Mouse (Mus musculus) neutrophil, adult 5-6 weeks (primary cell): ENCODE results near the gene Zfp648. TPM values are rescaled to one million over a fixed set of nuclear protein-coding genes. Genes with fewer than 3 reads are reported as not detected.

ENCODE experiments used
- ATAC-seq: fragments of 151-379, 151-347 bp; 2 replicates; pipeline ENCODE4 v1.8.0; 2017; ENCODE audit warnings: mild to moderate bottlenecking, moderate TSS enrichment; ENCODE audit not compliant: insufficient number of reproducible peaks, poor library complexity, low FRiP score, severe bottlenecking; ENCODE audit errors: extremely low read depth
- total RNA-seq: library from RNA; stranded (forward); fragments of 200-1000 nt; gene quantifications from 2 replicates; pipeline ENCODE4 v1.2.3, GENCODE M21; 2017

Gene Zfp648
- not detected in 2 replicates for total RNA-seq

DNA sequence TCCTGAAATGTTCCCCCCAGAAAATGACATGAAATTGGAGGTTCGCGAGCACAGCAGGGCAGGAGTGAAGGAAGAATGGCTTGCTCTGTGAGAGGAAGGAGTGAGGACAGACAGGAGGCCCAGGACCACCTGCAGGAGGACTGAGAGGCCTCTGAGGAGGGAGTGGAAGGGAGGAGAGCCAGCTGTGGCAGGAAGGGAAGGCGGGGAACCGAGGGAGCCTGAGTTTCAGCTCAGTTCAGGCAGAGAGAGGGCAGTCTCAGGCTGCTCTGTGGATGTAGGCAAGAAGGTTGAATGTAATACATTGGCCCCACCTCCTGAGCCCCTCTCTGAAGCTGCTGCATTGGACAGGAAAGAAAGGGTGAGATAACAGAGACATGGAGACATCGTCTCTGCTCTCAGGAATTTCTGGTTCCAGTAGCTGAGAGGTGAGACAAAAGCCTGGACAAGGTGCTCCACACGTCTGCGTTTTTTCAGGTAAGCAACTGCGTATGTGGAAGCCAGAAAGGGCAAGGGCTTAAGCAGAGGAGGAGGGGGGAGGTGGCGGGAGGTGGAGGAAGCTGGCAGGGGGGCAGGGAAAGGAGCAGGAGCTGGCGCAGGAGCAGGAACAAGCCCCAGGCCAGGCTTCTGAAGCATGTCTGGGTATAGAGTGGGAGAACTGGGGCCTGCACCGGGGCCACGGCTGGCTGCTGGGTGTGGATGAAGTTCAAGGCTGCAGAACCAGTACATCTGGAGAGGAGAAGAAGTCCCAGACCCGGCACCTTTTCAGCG, at the start of gene Zfp648:
Gene Zfp648 (plus strand): TSS at position 233 of the 768 bp plus-strand sequence.
- ATAC-seq = no peak

DNA sequence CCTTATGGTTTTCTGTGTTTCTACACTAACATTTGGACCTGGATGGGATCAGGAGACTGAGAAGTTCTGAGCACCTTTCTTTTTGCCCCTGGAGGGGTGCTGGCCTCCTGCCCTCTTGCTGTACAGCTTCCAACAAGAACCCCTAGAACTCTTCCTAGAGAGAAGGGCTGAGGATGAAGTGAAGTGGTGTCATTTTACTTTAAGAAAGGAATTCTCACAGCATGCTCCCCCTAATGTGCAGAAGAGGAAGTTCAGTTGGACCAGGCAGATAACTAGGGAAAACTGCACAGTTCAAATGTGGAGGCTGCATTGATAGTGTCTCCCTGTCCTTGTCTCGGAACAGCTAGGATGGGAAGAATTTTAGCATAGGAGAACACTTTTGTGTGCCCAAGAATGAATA, 48.4 kb upstream of the Zfp648 start:
- ATAC-seq = no peak

DNA sequence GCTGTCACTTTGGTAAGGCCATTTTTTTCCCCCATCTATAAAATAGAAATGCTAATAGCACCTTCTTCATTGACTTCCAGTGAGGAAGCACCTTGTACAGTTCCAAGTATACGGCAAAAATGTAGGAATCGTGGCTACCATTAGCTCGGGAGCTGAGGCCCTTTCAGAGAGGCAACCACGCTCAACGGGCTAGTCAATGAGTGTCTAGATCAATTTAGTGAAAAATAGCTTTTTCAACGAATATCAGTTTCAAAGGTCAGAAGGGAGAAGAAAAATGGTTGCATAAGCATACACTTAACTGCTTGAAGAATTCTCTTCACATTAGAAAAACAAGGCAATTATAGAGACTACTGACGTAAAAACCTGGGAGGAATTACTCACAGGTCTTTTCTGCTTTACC, 47.2 kb upstream of the Zfp648 start:
- ATAC-seq = no peak

DNA sequence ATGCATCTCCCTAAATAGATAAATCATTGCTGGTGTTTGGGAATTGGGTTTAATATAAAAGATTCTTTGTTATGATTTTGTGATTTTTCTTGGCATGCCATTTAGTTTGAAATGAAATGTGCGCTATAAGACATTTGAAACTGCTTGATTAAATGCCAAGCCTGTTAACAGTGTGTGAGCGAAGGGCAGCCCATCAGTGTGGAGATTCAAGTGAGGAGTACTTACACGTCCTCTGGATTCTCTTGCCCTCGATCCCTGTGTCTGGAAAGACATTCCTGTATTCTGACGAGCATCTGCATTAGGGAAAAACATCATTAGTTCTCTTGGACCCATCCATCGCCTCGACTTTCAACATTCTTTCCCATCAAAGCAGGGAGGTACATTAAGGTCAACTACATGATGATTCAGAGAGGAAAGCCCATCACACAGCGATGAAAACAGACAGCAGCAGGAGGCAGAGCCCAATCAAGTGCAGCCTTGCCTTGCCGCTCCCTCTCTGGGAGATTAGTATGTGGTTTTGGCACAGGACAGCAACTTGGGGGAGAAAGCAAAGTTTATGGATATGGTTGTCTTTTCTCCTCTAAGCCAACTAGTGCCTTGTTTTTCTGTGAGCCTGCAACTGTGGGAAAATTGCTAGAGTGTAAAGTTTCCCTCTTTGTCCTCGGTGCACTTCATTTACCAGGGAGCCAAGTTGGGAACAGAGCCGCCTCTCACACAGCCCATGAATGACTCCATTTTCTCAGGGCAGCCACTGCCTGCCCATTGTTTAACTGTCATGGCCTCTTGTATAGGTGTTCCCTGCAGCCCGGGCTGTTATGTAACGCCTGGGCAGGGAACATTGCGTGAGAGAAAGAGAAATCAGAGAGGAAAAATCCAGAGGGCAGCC, 44.6 kb upstream of the Zfp648 start:
- ATAC-seq = no peak

DNA sequence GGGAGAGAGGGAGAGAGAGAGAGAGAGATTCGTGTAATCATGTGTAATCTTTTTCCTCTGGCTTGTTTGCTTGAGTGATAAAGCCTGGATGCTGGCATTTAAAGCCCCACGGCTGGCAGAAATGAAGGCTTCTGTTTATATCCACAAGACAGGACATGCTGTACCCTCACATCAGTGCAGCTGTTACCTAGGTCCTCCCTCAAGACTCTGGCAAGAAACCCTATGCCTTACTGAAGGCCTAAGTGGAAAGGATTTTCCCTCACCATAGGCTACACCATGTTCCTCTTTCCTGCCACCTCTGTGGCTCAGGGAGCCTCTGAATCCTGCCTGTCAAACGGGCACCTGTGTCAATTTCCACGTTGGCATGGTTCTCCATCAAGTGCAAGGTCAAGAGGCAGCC, 43.9 kb upstream of the Zfp648 start:
- ATAC-seq = no peak

DNA sequence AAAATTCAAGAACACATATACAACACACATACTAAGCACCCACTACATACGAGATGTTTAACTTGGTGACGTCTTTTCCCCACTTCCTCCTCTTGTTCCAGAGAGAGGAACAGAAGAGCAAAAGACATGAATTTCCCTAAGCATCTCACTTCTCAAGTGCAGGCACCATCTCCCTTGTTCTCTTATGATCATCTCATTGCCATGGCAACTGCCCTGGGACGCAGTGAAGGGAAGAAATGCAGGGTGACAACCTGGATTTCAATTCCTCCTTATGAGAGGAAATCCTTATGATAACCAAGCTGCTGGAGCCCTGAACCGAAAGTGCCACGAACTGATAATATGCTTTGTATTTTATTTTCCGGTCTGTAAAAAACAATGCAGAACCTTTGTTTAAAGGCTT, 33.3 kb upstream of the Zfp648 start:
- no peak for ATAC-seq

DNA sequence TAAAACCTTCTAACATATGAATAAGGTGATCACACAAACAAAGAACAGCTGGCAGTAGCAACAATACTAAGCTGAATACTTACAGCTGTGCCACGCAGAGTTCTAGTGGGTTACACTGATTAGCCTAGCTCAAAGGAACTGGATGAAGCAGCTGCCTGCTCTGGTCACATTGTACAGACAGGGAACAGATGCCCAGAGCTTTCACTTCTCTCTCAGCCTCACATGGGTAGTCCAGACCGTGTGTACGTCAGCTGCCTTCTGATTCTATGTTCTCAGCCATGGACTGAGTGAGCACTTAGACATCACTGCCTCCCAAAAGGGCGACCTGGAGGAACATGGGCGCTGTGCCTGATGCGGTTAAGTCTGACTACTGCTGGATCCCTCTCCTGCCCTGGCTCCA, 25.7 kb upstream of the Zfp648 start:
- ATAC-seq = no peak

DNA sequence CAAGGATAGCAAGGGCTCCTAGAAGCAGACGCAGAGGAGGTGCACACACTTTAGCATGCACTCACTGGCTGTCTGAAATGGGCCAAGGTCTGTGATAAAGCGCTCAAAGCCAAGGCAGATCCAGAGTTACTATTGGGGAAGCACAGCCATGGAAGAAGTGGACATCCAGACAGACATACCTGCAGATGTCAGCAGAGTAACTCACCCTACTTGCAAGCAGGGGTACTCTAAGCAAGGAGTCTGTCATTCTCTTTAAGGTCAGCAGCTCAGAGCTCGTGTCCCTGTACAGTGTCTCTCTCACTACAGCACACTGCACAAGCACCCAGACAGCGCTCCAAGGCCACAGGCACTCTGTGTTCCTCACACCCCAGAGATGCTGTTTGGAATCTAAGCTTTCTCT, 23.2 kb upstream of the Zfp648 start:
- ATAC-seq = no peak

DNA sequence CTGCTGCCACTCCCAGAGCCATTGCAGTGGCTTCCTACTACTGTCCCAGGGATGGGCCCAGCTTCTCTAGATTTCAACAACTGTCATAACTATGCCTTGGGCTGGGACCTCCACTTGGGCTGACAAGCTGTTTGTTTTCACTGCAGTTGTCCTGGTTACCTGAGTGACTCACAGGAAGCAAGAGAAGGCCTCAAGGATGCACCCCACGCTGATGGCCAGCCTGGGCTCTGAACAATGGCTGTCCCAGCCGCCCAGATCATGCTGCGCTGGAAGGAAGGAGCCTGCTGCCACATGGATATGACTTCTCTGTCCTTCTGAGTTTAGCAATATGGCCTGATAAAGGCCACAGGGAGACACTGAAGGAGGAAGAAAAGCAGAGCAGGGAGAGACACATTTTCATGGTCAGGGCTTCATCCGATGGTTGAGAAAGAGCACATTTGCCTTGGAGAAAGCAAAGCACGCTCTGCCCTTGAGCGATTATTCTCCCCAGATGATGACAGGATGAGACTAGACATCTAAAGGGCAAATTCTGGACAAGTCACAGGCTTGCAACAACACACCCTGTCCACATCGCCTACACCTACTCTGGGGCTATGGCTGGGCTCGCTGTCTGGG, 22.3 kb upstream of the Zfp648 start:
- ATAC-seq = no peak

DNA sequence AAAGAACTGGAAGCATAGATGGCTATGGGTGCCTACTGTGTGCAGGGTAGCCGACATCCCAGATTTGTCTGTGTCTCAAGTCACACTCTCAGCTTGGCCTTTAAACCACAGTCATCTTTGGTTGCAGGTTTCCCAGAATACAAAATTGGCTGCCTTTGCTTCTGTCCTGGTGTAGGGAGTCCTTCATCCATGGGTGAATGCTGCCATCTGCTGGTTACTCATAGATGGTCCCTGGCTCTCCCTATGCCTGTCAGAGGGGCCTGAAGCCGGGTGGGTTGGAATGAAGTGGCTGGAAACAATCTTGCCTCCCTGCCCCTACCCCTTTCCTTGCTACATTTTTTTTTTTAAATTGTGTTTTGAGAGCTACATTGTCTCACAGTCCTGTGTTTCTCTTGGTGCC, 20.0 kb upstream of the Zfp648 start:
- peak; percentile 31; the same call in 1 of the 2 replicates for ATAC-seq

DNA sequence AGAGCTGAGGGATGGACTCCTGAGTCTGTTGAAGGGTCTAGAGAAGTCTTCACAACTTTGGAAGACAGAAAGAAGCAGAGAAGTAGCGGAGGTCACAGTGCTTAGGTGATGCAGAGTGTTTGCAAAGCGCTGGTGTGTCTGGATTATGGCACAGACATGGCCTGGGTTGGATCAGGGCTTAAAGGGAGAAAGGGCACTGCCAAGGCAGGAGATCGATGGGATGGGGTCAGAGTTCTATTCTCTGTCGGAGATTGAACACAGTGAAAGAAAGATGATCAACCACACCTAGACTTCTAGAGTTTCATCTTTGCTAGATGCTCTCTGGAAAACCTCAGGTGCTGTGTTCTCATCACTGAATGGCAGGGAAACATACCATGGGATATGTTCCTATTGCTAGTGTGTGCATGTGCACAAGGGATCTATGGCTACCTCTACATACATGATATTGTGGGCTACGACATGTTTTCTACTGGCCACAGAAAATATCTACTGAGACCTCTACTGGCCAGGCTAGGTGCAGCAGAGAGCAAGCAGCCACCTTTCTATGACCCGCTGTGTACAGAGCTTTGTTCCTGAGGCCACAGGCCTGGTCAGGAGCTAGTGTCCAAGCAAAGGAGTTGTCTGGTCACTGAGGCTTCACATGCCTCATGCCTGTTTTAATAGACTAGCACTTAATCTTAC, 18.5 kb upstream of the Zfp648 start:
- no peak for ATAC-seq

DNA sequence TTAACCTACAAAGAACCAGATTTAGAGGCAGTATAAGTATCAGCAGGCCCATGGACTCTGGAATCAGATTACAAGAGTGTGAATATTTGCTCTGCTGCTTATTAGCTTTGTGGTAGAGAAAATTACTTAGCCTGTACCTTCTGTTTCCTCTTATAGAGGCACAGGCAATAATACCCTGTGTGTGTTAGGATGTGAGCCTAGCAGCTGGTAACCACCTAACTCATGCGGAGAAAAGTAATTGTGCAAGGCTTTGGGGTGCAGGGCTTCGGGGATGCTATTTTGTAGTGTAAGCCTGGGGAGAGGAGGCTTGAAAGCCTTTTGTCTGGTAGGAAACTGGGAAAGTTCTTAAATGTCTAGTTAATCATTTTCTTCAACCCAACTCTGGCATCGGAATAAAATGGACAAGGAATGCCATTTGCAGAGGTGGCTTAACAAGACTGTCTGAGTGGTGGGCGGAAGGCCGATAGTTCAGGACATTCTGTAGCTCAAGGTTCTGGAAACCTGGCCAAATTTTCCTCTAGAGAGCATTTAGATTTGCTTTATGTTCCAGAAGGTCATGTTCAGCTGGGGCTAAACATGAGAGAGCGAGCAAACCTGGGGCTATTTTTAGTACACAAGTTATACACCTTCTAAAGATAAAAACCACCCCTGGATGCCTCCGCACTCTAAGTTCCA, 17.8 kb upstream of the Zfp648 start:
- ATAC-seq = no peak

DNA sequence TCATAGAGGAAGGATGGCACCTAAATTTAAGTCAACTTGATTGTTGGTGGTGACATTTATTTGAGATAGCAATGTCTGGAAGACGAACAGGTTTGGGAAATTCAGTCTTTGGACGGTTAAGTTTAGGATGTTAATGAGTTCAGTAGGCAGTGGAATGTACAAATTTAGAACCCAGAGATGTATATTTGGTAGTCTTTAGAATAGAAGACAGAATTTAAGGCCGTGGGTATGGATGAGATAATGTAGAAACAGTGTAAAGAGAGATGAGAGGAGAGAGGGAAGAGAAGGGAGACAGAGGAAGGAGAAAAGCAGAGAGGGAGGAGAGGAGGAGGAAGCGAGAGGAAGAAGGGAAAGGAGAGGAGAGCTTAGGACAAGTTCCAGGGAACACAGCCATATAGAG, 12.8 kb upstream of the Zfp648 start:
- no peak for ATAC-seq

DNA sequence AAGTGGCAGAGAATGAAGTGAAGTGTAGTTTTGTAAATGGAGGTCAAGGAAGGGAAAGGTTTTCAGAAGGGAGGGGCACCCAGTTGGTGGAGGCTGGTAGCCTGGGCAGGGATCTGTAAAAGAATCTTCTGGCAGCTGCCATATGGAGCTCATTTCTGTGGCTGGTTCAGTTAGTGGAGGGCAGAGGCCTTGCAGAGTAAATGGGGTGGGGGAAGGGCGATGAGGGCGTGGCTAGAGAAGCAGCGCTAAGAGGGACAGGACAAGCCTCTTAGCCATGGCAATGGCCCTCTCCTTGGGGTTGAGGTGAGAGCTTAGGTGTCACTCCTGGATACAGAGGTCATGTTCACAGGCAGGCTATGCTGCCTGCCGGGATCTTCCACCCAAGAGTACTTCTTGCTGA, 12.4 kb upstream of the Zfp648 start:
- ATAC-seq = no peak

DNA sequence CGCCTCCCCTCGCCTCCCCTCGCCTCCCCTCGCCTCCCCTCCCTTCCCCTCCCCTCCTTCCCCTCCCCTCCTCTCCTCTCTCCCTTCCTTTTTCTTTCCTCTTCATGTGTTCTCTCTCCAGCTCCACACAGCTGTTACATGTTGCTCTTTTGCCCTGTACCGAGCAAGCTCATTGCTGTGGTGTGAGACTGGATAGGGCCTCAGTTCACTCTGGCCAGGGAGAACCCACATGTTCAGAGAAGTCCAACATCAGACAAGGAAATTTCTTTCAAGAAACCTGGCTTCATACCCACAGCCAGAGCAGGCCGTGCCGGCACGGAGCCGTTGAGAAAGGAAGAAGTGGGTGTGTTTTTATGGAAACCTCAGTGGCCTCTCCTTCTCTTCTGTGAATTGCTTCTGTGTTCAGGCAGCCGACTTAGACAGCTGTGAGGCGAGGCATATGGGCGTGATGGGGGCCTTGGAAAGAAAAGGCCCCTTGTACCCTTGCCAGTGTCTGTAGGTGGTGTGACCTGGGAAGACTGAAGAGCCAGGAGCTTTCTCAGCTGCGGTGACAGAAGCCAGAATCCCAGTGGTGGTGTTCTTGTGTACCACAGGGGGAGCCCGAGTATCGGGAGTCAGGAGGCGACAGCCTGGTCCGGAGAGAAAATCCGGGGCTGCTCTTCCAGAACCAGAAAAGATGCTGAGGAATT, 11.0 kb upstream of the Zfp648 start:
- no peak for ATAC-seq

DNA sequence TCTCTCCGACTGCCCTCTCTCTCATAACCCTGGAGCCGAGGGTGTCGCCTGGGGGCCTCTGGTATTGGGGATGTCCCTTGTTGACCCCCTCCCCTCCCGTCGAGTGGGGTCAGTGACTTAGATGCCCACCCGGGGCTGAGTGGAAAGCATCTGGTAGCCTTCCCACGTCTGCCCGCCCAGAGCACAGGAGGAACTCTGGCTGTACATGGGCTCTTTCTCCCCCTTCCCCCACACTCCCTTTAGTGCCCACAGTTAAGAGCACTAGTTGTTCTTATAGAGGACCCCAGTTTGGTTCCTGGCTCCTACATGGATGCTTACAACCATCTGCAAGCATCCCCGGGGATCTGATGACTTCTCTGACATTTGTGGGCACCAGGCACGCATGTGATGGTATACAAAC, 2.1 kb upstream of the Zfp648 start:
- no peak for ATAC-seq

DNA sequence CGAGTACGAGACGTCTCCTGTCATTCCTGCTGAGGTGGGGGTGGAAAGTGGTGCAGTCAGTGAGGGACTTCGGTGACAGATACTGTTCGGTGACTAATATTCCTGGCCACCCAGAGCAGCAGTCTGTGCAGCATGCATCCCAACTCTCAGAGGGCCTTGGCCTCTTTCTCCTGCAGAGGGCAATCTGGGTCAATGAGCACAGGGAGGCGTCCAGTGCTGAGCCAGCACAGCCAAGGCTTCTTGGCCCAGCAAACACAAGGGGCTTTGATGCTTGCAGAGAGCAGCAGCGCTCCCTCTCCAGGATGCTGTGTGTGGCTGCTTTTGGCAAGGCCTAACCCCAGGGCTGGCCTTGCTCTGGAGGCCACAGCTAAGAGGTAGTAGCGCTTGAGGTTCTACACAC, 1.6 kb downstream of the Zfp648 start:
- ATAC-seq = no peak

DNA sequence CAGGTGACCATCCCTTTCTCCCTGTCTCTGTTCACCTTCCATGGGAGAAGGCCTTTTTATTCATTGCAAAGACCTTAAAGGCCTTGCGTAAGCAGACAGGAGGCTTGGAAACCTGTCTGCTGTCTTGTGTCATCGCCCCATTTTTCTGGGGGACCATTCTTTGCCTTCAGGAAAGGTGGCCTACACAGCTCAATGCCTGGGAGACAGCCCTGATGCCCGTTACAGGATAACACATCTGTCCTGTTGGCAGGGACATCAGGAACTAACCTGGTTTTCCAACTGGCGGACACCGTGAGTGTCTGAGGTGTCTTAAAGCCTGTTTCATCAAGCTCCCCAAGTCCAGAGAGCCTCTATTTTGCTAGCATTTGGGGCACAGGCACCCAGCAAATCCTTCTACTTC, 2.4 kb downstream of the Zfp648 start:
- ATAC-seq = no peak
